Mouse (Mus musculus) G1E (cell line): ENCODE results near the gene Fxyd3.

Experiments
- CTCF ChIP-seq: IDR thresholded peaks from 2 replicates; pipeline ENCODE4 v1.5.1; 2012; ENCODE audit warnings: low read depth, low read length, inconsistent platforms, mixed read lengths
- GATA1 ChIP-seq: IDR thresholded peaks from 2 replicates; pipeline ENCODE4 v1.6.1; 2012; ENCODE audit warnings: borderline replicate concordance, low read length, inconsistent platforms, mixed read lengths

DNA sequence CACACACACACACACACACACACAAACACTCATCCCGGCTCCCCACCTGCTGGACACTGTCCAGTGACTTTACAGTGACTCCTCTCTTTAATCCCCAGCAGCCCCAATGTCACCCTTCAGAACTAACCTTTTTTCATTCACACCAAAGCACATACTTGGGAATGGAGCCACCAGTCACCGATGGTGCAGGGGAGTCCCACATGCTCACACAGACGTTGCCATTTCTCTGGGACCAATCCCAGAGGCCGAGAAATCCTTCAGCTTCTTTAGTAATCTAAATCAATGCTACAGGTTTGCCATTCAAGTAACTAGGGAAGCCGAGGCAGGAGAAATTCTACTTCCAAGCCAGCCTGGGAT is 1.8 kb downstream of the Fxyd3 start:
- TF ChIP-seq GATA1 (no peak), CTCF (no peak)
